Mouse (Mus musculus) MEL (cell line): ENCODE results near the gene Ganab. TPM values are rescaled to one million over a fixed set of nuclear protein-coding genes. Genes with fewer than 3 reads are reported as not detected.

Experiments
- DNase-seq: peaks from one replicate; pipeline ENCODE4 v3.0.0; 2011; ENCODE audit warnings: low read depth, low spot score
- H3K27ac ChIP-seq: 2 replicates; pipeline ENCODE4 v1.5.1; 2012; ENCODE audit warnings: low read depth, mild to moderate bottlenecking, control low read depth, low read length, moderate library complexity; ENCODE audit not compliant: control insufficient read depth
- H3K27me3 ChIP-seq, 2 experiments: fragments of 150-350 bp in 1 of 2; sonication (generic) in 1 of 2; 2 replicates each; pipeline ENCODE4 v1.6.1; 2012; ENCODE audit warnings: low read length in 2 of 2, mild to moderate bottlenecking in 2 of 2, improper control_type of control experiment in 1 of 2, moderate library complexity in 1 of 2; ENCODE audit not compliant: insufficient read depth in 2 of 2, control insufficient read depth in 1 of 2
- H3K36me3 ChIP-seq, 2 experiments: 2 replicates each; pipeline ENCODE4 v1.6.1; 2012 to 2014; ENCODE audit warnings: low read length in 2 of 2, improper control_type of control experiment in 1 of 2, inconsistent platforms in 1 of 2, mild to moderate bottlenecking in 1 of 2; ENCODE audit not compliant: insufficient read depth in 2 of 2, control insufficient read depth in 1 of 2
- H3K4me1 ChIP-seq, 2 experiments: fragments of 150-350 bp in 1 of 2; sonication (generic) in 1 of 2; 2 replicates each; pipeline ENCODE4 v1.6.1; 2012; ENCODE audit warnings: low read length in 2 of 2, improper control_type of control experiment in 1 of 2, mild to moderate bottlenecking in 1 of 2; ENCODE audit not compliant: insufficient read depth in 2 of 2, control insufficient read depth in 1 of 2
- H3K4me3 ChIP-seq, 2 experiments: fragments of 150-350 bp in 1 of 2; sonication (generic) in 1 of 2; 2 replicates each; pipeline ENCODE4 v1.5.1; 2012; ENCODE audit warnings: low read depth in 2 of 2, low read length in 2 of 2, mild to moderate bottlenecking in 2 of 2, moderate library complexity in 2 of 2, control low read depth in 1 of 2, improper control_type of control experiment in 1 of 2; ENCODE audit not compliant: control insufficient read depth in 1 of 2, insufficient read depth in 1 of 2
- H3K79me2 ChIP-seq: 2 replicates; pipeline ENCODE4 v1.6.1; 2012; ENCODE audit warnings: mild to moderate bottlenecking, low read length, moderate library complexity; ENCODE audit not compliant: control insufficient read depth, poor library complexity, insufficient read depth
- H3K9ac ChIP-seq: 2 replicates; pipeline ENCODE4 v1.6.1; 2012; ENCODE audit warnings: low read depth, mild to moderate bottlenecking, control low read depth, low read length, moderate library complexity; ENCODE audit not compliant: control insufficient read depth, poor library complexity, severe bottlenecking
- H3K9me3 ChIP-seq: fragments of 150-350 bp; sonication (generic); replicated peaks from 2 replicates; pipeline ENCODE4 v1.6.1; 2012; ENCODE audit warnings: mild to moderate bottlenecking, low read length, improper control_type of control experiment, moderate library complexity; ENCODE audit not compliant: insufficient read depth
- BHLHE40 ChIP-seq: IDR thresholded peaks from 2 replicates; pipeline ENCODE4 v1.6.1; 2012; ENCODE audit warnings: low read depth, mild to moderate bottlenecking, inconsistent platforms, low read length, improper control_type of control experiment, borderline replicate concordance
- CHD1 ChIP-seq: IDR thresholded peaks from 2 replicates; pipeline ENCODE4 v1.6.1; 2012; ENCODE audit warnings: low read depth, mild to moderate bottlenecking, inconsistent platforms, low read length, improper control_type of control experiment
- CHD2 ChIP-seq: IDR thresholded peaks from 2 replicates; pipeline ENCODE4 v1.6.1; 2011; ENCODE audit warnings: low read length, improper control_type of control experiment
- E2F4 ChIP-seq: IDR thresholded peaks from 2 replicates; pipeline ENCODE4 v1.6.1; 2011; ENCODE audit warnings: low read depth, low read length, improper control_type of control experiment, borderline replicate concordance
- ELF1 ChIP-seq: IDR thresholded peaks from 2 replicates; pipeline ENCODE4 v1.6.1; 2014; ENCODE audit warnings: low read depth, mild to moderate bottlenecking, inconsistent platforms, low read length, improper control_type of control experiment, moderate library complexity
- EP300 ChIP-seq, 2 experiments: IDR thresholded peaks; 2 replicates each; pipeline ENCODE4 v1.6.1; 2011; ENCODE audit warnings: improper control_type of control experiment in 2 of 2, low read length in 2 of 2, low read depth in 1 of 2, mild to moderate bottlenecking in 1 of 2
- ETS1 ChIP-seq: IDR thresholded peaks from 2 replicates; pipeline ENCODE4 v1.6.1; 2012; ENCODE audit warnings: low read depth, mild to moderate bottlenecking, inconsistent platforms, low read length, improper control_type of control experiment, moderate library complexity
- GABPA ChIP-seq: IDR thresholded peaks from 2 replicates; pipeline ENCODE4 v1.6.1; 2012; ENCODE audit warnings: low read depth, mild to moderate bottlenecking, inconsistent platforms, low read length, improper control_type of control experiment, moderate library complexity
- GATA1 ChIP-seq: IDR thresholded peaks from 2 replicates; pipeline ENCODE4 v1.6.1; 2011; ENCODE audit warnings: low read depth, low read length, improper control_type of control experiment
- HCFC1 ChIP-seq: IDR thresholded peaks from 2 replicates; pipeline ENCODE4 v1.6.1; 2012; ENCODE audit warnings: low read depth, mild to moderate bottlenecking, inconsistent platforms, low read length, improper control_type of control experiment, moderate library complexity
- KAT2A ChIP-seq: conservative IDR thresholded peaks from 2 replicates; pipeline ENCODE4 v1.6.1; 2012; ENCODE audit warnings: low read depth, low read length, improper control_type of control experiment, inconsistent platforms
- MAFK ChIP-seq: IDR thresholded peaks from 2 replicates; pipeline ENCODE4 v1.6.1; 2011; ENCODE audit warnings: low read depth, mild to moderate bottlenecking, low read length, improper control_type of control experiment, borderline replicate concordance
- MAX ChIP-seq: IDR thresholded peaks from 2 replicates; pipeline ENCODE4 v1.6.1; 2011; ENCODE audit warnings: low read length, improper control_type of control experiment
- MAZ ChIP-seq: IDR thresholded peaks from 2 replicates; pipeline ENCODE4 v1.6.1; 2012; ENCODE audit warnings: low read depth, mild to moderate bottlenecking, inconsistent platforms, low read length, improper control_type of control experiment
- MXI1 ChIP-seq: IDR thresholded peaks from 2 replicates; pipeline ENCODE4 v1.6.1; 2011; ENCODE audit warnings: mild to moderate bottlenecking, low read depth, low read length, improper control_type of control experiment
- MYB ChIP-seq: IDR thresholded peaks from 2 replicates; pipeline ENCODE4 v1.6.1; 2011; ENCODE audit warnings: mild to moderate bottlenecking, low read depth, low read length, improper control_type of control experiment
- MYC ChIP-seq: IDR thresholded peaks from 2 replicates; pipeline ENCODE4 v1.6.1; 2011; ENCODE audit warnings: low read depth, mild to moderate bottlenecking, low read length, improper control_type of control experiment, moderate library complexity
- NRF1 ChIP-seq: IDR thresholded peaks from 2 replicates; pipeline ENCODE4 v1.6.1; 2014; ENCODE audit warnings: low read depth, mild to moderate bottlenecking, inconsistent platforms, low read length, improper control_type of control experiment, moderate library complexity; ENCODE audit not compliant: poor library complexity, insufficient read depth, severe bottlenecking
- POLR2AphosphoS2 ChIP-seq: IDR thresholded peaks from 2 replicates; pipeline ENCODE4 v1.6.1; 2011; ENCODE audit warnings: low read length, improper control_type of control experiment
- RAD21 ChIP-seq: IDR thresholded peaks from 2 replicates; pipeline ENCODE4 v1.6.1; 2011; ENCODE audit warnings: mild to moderate bottlenecking, low read depth, low read length, improper control_type of control experiment
- RCOR1 ChIP-seq: IDR thresholded peaks from 2 replicates; pipeline ENCODE4 v1.6.1; 2012; ENCODE audit warnings: low read depth, mild to moderate bottlenecking, inconsistent platforms, low read length, improper control_type of control experiment
- SIN3A ChIP-seq: IDR thresholded peaks from 2 replicates; pipeline ENCODE4 v1.6.1; 2012; ENCODE audit warnings: low read length, improper control_type of control experiment, inconsistent platforms
- SMC3 ChIP-seq: IDR thresholded peaks from 2 replicates; pipeline ENCODE4 v1.6.1; 2011; ENCODE audit warnings: low read depth, low read length, improper control_type of control experiment
- TBP ChIP-seq: IDR thresholded peaks from 2 replicates; pipeline ENCODE4 v1.8.0; 2011; ENCODE audit warnings: low read depth, low read length, improper control_type of control experiment
- UBTF ChIP-seq: IDR thresholded peaks from 2 replicates; pipeline ENCODE4 v1.6.1; 2012; ENCODE audit warnings: low read depth, mild to moderate bottlenecking, inconsistent platforms, low read length, improper control_type of control experiment, moderate library complexity, borderline replicate concordance; ENCODE audit not compliant: insufficient read depth
- USF1 ChIP-seq: IDR thresholded peaks from 2 replicates; pipeline ENCODE4 v1.6.1; 2014; ENCODE audit warnings: low read depth, mild to moderate bottlenecking, inconsistent platforms, low read length, improper control_type of control experiment, moderate library complexity
- ZC3H11A ChIP-seq: IDR thresholded peaks from 2 replicates; pipeline ENCODE4 v1.6.1; 2012; ENCODE audit warnings: low read depth, mild to moderate bottlenecking, inconsistent platforms, low read length, improper control_type of control experiment
- ZKSCAN1 ChIP-seq: IDR thresholded peaks from 2 replicates; pipeline ENCODE4 v1.6.1; 2012; ENCODE audit warnings: low read depth, mild to moderate bottlenecking, inconsistent platforms, low read length, improper control_type of control experiment, moderate library complexity
- polyA plus RNA-seq, 2 experiments: library from polyadenylated mRNA; stranded (reverse) in 1 of 2; unstranded in 1 of 2; fragments of >175 nt in 1 of 2; fragments of >200 nt in 1 of 2; gene quantifications; 2 replicates each; pipeline versions ENCODE4 v1.2.1 to v1.2.4; 2012; ENCODE audit warnings: low replicate concordance in 2 of 2, low read depth in 1 of 2; ENCODE audit not compliant: insufficient read length in 2 of 2, insufficient read depth in 1 of 2, missing spikeins in 1 of 2
- total RNA-seq: library from RNA; depleted of rRNA; stranded (reverse); fragments of 300-350 nt; gene quantifications from 2 replicates; pipeline ENCODE4 v1.2.3, GENCODE M21; 2012

Gene Ganab
- total and polyA plus RNA-seq, 3 experiments = 122 to 123 TPM; not detected in 1

DNA sequence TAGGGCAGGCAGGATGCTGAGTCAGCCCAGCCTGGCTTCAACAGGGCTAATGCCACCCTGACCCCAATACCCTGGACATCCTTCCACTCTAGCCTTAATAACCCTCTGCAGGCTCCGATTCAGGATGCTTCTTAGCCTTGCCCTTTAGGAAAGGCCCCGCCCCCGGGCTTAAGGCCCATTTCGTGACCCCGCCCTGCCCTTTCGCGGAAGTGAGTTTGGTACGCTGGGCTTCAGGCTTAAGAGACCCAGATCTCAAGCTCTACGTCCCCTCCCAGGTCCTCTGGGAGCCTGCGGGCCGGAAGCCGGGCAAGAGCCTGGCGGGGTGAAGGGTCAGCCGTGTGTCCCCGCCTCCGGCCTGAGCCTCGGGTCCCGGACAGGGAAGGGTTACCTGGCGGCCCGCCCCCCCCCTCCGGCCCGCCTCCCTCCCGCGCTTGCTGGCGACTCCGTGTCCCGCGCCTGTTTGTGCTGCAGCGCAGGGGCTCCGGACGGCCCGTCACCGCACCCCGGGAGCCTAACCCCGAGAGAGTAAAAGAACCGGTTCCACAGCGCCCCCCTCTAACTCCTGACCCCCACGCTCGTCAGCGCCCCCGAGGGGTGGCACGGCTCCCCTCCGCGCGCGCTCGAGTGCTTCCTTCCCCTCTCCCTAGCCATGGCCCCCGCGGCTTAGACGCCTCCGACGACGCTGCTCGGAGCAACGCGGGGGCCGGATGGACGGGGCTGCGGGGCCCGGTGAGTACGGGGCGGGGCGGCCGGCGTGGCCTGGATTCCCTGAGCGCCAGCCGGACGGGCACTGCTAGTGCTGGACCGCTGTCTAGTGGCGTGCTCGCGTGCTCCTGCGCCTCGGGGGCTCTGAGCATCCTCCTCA, 31.6 kb downstream of the Ganab start, which contains the start of the genes Rom1 and Eml3 (continued):
- TF ChIP-seq SIN3A = peak; percentile 21; the same call in 1 of the 2 replicates

DNA sequence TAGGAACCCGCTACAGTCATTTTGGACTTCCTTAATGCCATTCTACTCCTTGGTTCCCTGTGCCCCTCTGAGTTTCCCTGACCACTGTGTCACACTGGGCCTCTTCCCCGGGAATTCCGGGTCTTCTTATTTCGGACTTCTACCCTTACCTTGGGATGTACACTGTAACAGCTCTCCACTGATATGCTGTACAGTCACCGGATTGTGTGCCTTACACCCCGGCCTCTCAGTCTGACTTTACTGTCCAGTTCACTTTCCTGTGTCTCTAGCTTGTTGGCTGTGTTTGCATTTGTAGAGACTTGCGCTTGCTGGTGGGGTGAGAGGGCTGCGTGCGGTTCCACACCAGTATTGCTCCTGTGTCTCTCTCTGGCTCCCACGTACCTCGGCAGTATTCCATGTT, 32.2 kb downstream of the Ganab start:
- Histone ChIP-seq H3K4me1 (peaks cover 18 to 37% of the 10 kb centered on the region in 2 experiments), H3K36me3 (peaks cover 0 to 27% of the 10 kb centered on the region in 2 experiments; a peak in 2 of 4 replicates), H3K27ac (peak overlapping the region; percentile 50)

DNA sequence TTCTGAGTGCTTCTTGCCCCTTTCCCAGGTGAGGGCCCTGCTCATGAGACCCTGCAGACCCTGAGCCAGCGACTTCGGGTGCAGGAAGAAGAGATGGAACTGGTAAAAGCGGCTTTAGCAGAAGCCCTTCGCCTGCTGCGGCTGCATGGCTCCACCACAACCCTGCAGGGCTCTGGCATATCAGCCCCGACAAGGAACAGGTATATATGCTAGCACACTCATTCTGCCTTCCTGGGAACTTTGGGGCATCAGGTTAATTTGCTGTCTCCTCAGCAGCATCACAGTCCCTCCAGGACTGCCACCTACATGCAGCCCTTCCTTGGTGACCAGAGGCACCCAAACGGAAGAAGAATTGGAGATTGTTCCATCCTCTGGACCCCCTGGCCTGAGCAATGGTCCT, 32.9 kb downstream of the Ganab start:
- TF ChIP-seq RCOR1 (no peak), HCFC1 (no peak), RAD21 (no peak), TBP (no peak), E2F4 (no peak), EP300 (IDR thresholded peaks at IDR 0.05; ENCODE audit: low read depth in 1 of 2, low read length in 2 of 2) (no peak), UBTF (no peak), CHD2 (no peak), ZKSCAN1 (no peak), MYC (no peak), BHLHE40 (no peak), ETS1 (no peak), GATA1 (no peak), NRF1 (no peak), GABPA (no peak), USF1 (no peak)
- peaks cover 18 to 37% of the 10 kb centered on the region in 2 experiments for H3K4me1 ChIP-seq
- H3K27ac ChIP-seq = no peak overlapping the region
- no peaks in the 10 kb centered on the region for H3K27me3 ChIP-seq
- H3K4me3 ChIP-seq = no peak overlapping the region
- no peak for DNase-seq
- H3K9ac ChIP-seq = no peak overlapping the region; the same call in 1 of the 2 replicates
- H3K79me2 ChIP-seq = no peaks in the 10 kb centered on the region; the same call in none of the 2 replicates
- no peaks in the 10 kb centered on the region for H3K9me3 ChIP-seq
- H3K36me3 ChIP-seq = peaks cover 0 to 27% of the 10 kb centered on the region in 2 experiments; a peak in 2 of 4 replicates

More for the DNA sequence above, 32.2 kb downstream of the Ganab start:
- no peak for TF ChIP-seq POLR2AphosphoS2
- no peak for TF ChIP-seq ETS1
- TF ChIP-seq KAT2A = no peak
- TF ChIP-seq MYB = no peak
- no peak for TF ChIP-seq MXI1
- TF ChIP-seq NRF1 = no peak
- no peak for TF ChIP-seq ZC3H11A
- TF ChIP-seq CHD1 = no peak
- TF ChIP-seq MAZ = no peak
- no peak for TF ChIP-seq MAFK
- TF ChIP-seq TBP = no peak
- no peak for TF ChIP-seq HCFC1
- no peak for TF ChIP-seq SMC3
- no peak for TF ChIP-seq ELF1
- TF ChIP-seq BHLHE40 = no peak
- no peak for TF ChIP-seq MAX
- no peak for TF ChIP-seq EP300 (IDR thresholded peaks at IDR 0.05; ENCODE audit: low read depth in 1 of 2, low read length in 2 of 2)
- no peaks in the 10 kb centered on the region; the same call in none of the 2 replicates for H3K79me2 ChIP-seq
- H3K27me3 ChIP-seq = no peaks in the 10 kb centered on the region
- peak overlapping the region; percentile 89 for H3K9ac ChIP-seq
- no peaks in the 10 kb centered on the region for H3K9me3 ChIP-seq
- H3K4me3 ChIP-seq = peak overlapping the region; percentile 66 to 79
- peak; percentile 27 for DNase-seq
